Mouse (Mus musculus) liver, embryonic 14.5 days (tissue): ENCODE data around the gene Klhl35. TPM values are rescaled to one million over a fixed set of nuclear protein-coding genes. Genes with fewer than 3 reads are reported as not detected.

Experiments
- ATAC-seq: fragments of 200-750 bp; cut with Nextera tagmentation; 2 replicates; pipeline ENCODE4 v1.8.0; 2017; ENCODE audit warnings: moderate number of reproducible peaks, mild to moderate bottlenecking, moderate library complexity; ENCODE audit not compliant: insufficient read depth
- DNase-seq, 3 experiments: peaks; one replicate each; pipeline ENCODE4 v3.0.0-alpha.2; 2012 to 2013; ENCODE audit warnings: low read depth in 3 of 3, low spot score in 3 of 3
- H3K27ac ChIP-seq: fragments of 300-500 bp; sonication (generic); 2 replicates; pipeline ENCODE4 v1.5.1; 2014; ENCODE audit warnings: moderate library complexity, mild to moderate bottlenecking, control low read depth, inconsistent platforms
- H3K27me3 ChIP-seq: fragments of 300-500 bp; sonication (generic); 2 replicates; pipeline ENCODE4 v1.6.1; 2014; ENCODE audit warnings: mild to moderate bottlenecking, low read length, moderate library complexity; ENCODE audit not compliant: control insufficient read depth, insufficient read depth
- H3K36me3 ChIP-seq: fragments of 300-500 bp; sonication (generic); replicated peaks from 2 replicates; pipeline ENCODE4 v1.6.1; 2014; ENCODE audit warnings: low read depth; ENCODE audit not compliant: control insufficient read depth, insufficient read depth
- H3K4me1 ChIP-seq, 2 experiments: fragments of 200-500 bp in 1 of 2; fragments of 300-500 bp in 1 of 2; sonication (generic) in 1 of 2; replicated peaks; 2 replicates each; pipeline ENCODE4 v1.6.1; 2012 to 2014; ENCODE audit warnings: antibody characterized with exemption in 1 of 2, inconsistent platforms in 1 of 2, low read length in 1 of 2; ENCODE audit not compliant: control insufficient read depth in 2 of 2, insufficient read depth in 2 of 2
- H3K4me2 ChIP-seq: fragments of 300-500 bp; sonication (generic); 2 replicates; pipeline ENCODE4 v1.6.1; 2014; ENCODE audit warnings: low read depth, mild to moderate bottlenecking, control low read depth, moderate library complexity
- H3K4me3 ChIP-seq, 2 experiments: fragments of 200-500 bp in 1 of 2; fragments of 300-500 bp in 1 of 2; sonication (generic) in 1 of 2; 2 replicates each; pipeline ENCODE4 v1.5.1; 2012 to 2014; ENCODE audit warnings: low read depth in 2 of 2, low read length in 2 of 2, mild to moderate bottlenecking in 2 of 2, control low read depth in 1 of 2, inconsistent platforms in 1 of 2, moderate library complexity in 1 of 2; ENCODE audit not compliant: insufficient read depth in 1 of 2
- H3K9ac ChIP-seq: fragments of 300-500 bp; sonication (generic); replicated peaks from 2 replicates; pipeline ENCODE4 v1.6.1; 2014; ENCODE audit warnings: mild to moderate bottlenecking, control low read depth, moderate library complexity
- H3K9me3 ChIP-seq: fragments of 300-500 bp; sonication (generic); 2 replicates; pipeline ENCODE4 v1.6.1; 2016; ENCODE audit warnings: low read length, mixed read lengths; ENCODE audit not compliant: control insufficient read depth
- CTCF ChIP-seq: IDR thresholded peaks from 2 replicates; pipeline ENCODE4 v1.5.1; 2016; ENCODE audit warnings: antibody characterized with exemption, low read depth, control low read depth
- EP300 ChIP-seq: IDR thresholded peaks from 2 replicates; pipeline ENCODE4 v1.6.1; 2016; ENCODE audit warnings: antibody characterized with exemption, low read depth
- WGBS: fragments of 180-500 bp; shearing (Covaris S2); extraction: QIAGEN DNeasy Blood & Tissue Kit; methylation state at CpG from one replicate; pipeline ENCODE4 v1.1.7; 2014; ENCODE audit not compliant: insufficient replicate concordance; 5-methylcytosine and 5-hydroxymethylcytosine counted together
- polyA plus RNA-seq, 2 experiments: library from polyadenylated mRNA; depleted of rRNA in 1 of 2; stranded (reverse) in 1 of 2; unstranded in 1 of 2; fragments of >200 nt; fragmentation: Nextera tagmentation in 1 of 2; extraction: Ambion mirVana in 1 of 2; gene quantifications; 2 replicates each; pipeline versions ENCODE4 v1.2.1 to v1.2.3; 2012 to 2014

The Klhl35 gene
- polyA plus RNA-seq, 2 experiments: 0.12 to 0.38 TPM

DNA sequence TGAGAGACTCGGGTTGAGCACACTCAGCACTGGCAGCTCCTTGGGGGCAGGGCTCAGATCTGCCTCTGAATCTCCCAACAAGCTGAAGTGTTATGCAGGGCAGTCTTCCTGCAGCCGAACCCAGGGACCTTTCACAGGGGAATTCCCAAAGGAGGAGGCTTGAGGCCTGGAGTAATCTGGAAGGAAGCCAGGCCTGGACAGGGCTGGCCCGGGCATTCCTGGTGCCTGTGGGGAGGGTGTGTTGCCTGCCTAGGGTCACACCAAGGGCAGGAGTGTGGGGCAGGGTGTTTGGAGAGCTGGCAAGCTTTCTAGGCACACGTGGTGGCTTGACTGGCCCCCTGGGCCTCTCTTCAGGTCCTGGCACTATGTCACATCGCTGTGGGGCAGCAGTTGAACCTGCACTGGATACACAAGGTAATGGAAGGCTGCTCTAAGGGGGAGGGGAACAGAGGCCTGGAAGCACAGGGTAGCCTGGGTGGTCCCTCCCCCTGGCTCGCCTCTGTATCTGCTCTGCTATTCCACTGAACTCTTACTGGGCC, 24.2 kb upstream of the Klhl35 start:
- Histone ChIP-seq H3K27me3 (no peaks in the 10 kb centered on the region), H3K36me3 (no peaks in the 10 kb centered on the region), H3K4me3 (no peak overlapping the region), H3K4me2 (no peak overlapping the region), H3K4me1 (no peaks in the 10 kb centered on the region), H3K9ac (no peak overlapping the region), H3K27ac (no peak overlapping the region), H3K9me3 (no peaks in the 10 kb centered on the region)
- ATAC-seq (no peak; the same call in 1 of the 2 replicates), DNase-seq (no peak)
- WGBS: 47% methylated on average over 6 of the region's 6 CpGs
- no peak for TF ChIP-seq CTCF
- TF ChIP-seq EP300: no peak

DNA sequence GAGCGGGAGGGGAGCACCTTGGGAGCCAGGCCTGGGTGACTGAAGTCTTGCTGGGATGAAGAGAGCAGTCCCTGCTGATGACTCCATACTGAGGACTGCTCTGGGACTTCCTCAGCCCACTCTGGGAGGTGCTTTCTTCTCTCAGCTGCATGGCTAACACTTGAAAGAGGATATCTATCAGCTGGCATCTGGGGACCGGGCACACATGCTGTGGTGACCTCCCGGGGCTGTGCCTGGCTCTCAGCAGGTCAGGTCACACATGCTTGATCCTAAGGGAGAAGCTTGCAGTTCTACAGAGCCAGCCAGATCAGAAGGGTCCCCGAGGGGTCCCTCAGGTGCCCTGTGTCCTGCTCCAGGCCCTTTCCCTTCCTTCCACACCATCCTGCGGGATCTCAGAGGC, 22.6 kb upstream of the Klhl35 start:
- ATAC-seq (no peak), DNase-seq (no peak)
- Histone ChIP-seq H3K27me3 (no peaks in the 10 kb centered on the region), H3K4me2 (no peak overlapping the region), H3K9me3 (no peaks in the 10 kb centered on the region), H3K9ac (no peak overlapping the region), H3K27ac (no peak overlapping the region), H3K4me1 (no peaks in the 10 kb centered on the region), H3K36me3 (no peaks in the 10 kb centered on the region), H3K4me3 (no peak overlapping the region)
- 55% methylated on average over 5 of the region's 5 CpGs for whole genome bisulfite sequencing
- TF ChIP-seq CTCF (no peak), EP300 (no peak)

GRCm38 (mm10) chr7:99444012-99444411, 21.8 kb upstream of the Klhl35 start:
- DNase-seq (no peak), ATAC-seq (no peak)
- Histone ChIP-seq H3K36me3 (no peaks in the 10 kb centered on the region), H3K9me3 (no peaks in the 10 kb centered on the region), H3K27me3 (no peaks in the 10 kb centered on the region), H3K4me2 (no peak overlapping the region), H3K27ac (no peak overlapping the region), H3K9ac (no peak overlapping the region), H3K4me1 (no peaks in the 10 kb centered on the region), H3K4me3 (no peak overlapping the region)
- 44% methylated on average over 6 of the region's 6 CpGs for WGBS
- TF ChIP-seq CTCF (peak; percentile 74), EP300 (no peak)

GRCm38 (mm10) chr7:99445833-99446232, 20.0 kb upstream of the Klhl35 start:
- Histone ChIP-seq H3K27ac (no peak overlapping the region), H3K9ac (no peak overlapping the region), H3K36me3 (no peaks in the 10 kb centered on the region), H3K9me3 (no peaks in the 10 kb centered on the region), H3K4me1 (no peaks in the 10 kb centered on the region), H3K4me3 (no peak overlapping the region), H3K4me2 (no peak overlapping the region), H3K27me3 (no peaks in the 10 kb centered on the region)
- TF ChIP-seq CTCF (peak; percentile 61), EP300 (no peak)
- DNase-seq: no peak
- ATAC-seq: no peak
- 71% methylated on average over 2 of the region's 2 CpGs for WGBS

DNA sequence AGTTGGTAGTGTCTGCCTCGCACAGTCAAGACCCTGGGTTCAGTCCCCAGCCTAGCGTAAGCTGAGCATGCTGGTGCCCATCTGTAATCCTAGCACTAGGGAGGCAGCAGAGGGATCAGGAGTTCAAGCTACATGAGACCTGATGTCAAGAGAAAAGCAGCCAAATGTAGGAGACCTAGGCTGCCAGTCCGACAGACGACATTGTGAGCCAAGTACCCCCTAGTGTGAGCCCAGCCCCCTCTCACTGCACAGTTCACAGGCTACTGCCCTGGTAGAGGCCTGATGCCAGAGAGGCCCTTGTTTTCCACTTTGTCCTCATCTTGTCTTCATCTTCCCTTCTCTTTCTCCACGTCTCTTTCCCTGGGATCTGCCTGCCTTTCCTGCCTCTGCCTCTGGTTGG, 18.5 kb upstream of the Klhl35 start:
- H3K4me2 ChIP-seq: no peak overlapping the region
- no peak for TF ChIP-seq CTCF
- TF ChIP-seq EP300: no peak
- H3K9ac ChIP-seq: no peak overlapping the region
- no peak overlapping the region for H3K27ac ChIP-seq
- H3K9me3 ChIP-seq: no peaks in the 10 kb centered on the region
- no peaks in the 10 kb centered on the region for H3K4me1 ChIP-seq
- H3K27me3 ChIP-seq: no peaks in the 10 kb centered on the region
- DNase-seq (no peak), ATAC-seq (no peak)
- no peaks in the 10 kb centered on the region for H3K36me3 ChIP-seq
- 45% methylated on average over 5 of the region's 5 CpGs for WGBS
- no peak overlapping the region for H3K4me3 ChIP-seq
